Mouse (Mus musculus) CD4-positive helper T cell, adult 2 months (primary cell): ENCODE results near the gene Gm13030.
"Not testable (repeated sequence)": the region's sequence is repeated elsewhere in the genome, so short reads cannot be mapped to it uniquely, and the experiment has no call there.

ENCODE experiments used
- DNase-seq: peaks from one replicate; pipeline ENCODE4 v3.0.0-alpha.2; 2012; ENCODE audit warnings: low read depth, missing footprints, low spot score

The Gm13030 gene

DNA sequence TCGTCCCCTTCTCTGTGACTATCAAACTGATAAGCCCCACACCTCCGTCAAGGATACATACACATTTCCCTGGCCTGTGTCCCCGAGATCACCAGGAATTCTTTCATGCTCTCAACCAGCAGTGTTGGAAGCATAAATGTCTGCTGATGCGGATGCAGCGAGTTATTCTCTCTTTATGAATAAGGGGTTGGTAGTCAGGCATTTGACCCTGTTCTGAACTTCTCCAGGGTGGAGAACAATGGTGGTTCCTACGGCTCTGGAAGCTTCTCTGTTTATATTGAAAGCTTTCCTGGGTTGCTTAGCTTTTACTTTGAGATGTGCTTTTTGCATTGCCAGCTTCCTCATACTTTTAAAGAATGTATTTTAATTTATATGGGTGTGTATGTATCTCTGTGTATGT, at the start of gene Gm13030:
Gm13030 (minus strand) TSS at position 101 of the 400 bp plus-strand sequence.
- DNase-seq, result no peak

DNA sequence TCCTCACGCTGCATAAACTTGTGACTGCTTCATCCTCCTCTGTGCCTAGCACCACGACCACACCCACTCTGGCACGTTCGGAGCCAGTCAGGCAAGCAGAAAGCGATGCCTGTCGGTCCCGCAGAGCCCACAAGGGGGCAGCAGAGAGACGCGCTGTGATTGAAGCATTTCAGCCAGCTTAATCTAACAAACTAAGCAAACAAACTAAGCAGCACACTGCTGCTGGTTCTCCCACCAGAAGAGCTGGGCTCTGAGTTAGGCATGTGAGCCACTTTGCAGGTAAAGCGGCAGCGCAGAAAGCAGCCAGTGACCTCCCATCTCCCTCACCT, 48.3 kb upstream of the Gm13030 start:
- DNase-seq, result peak; percentile 88

DNA sequence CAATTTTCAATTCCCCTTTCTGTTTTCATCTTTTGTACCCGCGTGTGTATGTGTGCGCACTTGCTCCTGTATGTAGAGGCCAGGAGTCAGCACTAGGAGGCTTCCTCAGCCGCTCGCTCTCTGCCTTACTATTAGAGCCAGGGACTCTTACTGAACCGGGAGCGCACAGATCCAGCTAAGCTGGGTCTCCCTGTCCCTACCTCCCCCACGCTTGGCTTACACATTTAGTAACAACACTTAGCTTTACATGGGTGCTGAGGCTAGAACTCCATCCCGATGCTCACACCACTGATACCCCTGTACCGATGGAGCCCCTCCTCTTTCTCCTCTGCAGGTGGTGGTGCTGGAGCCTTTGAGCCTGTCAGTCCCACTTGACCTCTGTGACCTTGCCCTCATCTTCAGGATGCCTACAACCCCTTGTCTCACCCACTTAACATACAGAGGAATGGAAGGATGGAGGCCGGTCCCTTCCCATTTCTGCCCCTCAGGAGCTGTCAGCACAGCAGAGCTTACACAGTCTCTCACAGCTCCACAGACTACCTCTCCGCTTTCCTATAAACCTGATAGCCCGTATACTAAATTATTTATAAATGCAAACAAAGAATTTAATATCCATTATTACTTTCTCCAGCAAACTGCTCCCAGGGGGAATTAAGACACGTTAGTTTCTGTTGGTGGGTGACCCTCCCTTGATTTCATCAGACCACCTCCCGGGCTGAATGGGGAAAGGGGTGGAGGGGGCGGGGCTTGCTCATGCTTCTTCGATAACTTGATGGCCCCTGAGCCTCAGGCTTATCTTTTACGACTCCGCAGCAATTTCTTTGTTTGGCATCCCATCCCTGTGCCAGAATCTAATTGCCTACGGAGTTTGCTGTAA, 47.7 kb upstream of the Gm13030 start:
- no peak for DNase-seq

DNA sequence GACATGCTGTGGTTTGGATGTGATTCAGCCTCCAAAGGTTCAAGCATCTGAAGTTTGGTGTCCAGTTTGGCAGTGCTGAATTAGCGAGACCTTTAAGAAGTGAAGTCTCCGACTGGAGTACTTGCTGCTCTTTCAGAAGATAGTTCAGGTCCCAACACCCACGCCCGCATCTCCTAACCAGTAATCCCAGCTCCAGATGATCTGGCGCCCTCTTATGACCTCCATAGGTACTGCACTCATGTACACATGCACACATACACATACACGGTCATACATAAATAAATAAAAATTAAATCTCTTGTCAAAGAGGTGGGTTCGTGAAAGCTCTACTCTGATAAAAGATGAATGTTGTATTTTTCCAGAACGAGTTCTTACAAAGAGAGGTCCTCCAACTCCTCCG, 43.5 kb upstream of the Gm13030 start:
- DNase-seq, result no peak

DNA sequence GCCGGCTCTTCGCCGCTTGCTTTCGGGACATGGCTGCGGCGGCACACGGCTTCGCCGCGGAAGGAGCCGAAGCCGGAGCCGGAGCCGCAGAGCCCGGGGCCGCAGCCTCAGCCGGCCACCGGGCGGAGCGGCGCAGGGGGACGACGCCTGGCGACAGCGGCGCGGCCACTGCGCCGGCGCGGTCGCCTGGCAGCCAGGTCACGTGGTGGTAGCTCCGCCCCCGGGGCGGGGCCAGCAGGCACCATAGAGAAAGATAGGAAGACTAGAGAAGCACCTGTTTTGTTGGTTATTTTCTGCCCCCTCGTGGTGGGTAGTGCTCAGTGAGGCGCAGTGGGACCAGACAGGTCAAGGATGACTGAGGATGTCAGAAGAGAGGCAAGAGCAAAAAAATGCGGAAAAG, 40.0 kb upstream of the Gm13030 start, which contains the start of gene Otud3:
Otud3 (minus strand) TSS at position 149 of the 400 bp plus-strand sequence.
- peak; percentile 95 for DNase-seq

DNA sequence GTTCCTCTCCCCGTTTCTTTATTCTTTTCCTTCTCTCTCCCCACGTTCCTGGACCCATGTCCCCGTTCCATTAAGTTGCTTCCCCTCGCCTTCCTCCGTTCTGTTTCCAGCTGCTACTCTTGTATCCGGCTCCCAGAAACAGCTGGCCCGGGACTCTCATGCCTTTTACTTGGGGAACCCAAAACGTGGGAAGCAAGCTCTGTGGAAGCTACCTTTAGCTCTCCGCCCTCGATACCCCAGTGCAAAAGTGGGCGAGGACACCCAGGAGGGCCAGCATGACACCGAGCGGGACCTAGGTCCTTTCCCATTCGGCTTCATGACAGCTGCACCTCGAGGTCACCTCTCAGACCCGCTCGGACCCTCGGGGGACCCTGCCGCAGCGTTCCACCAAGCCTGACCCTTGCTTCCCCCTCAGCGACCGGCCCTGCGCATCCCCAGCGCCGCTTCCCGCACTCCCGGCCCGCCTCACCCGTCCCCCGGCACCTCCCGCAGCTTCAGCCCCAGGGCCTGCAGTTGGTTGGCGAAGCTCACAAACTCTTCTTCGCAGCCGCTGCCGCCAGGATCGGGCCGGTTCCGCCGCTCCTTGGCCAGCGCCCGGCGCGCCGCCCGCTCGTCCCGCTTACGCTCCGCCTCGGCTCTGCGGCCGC, 39.5 kb upstream of the Gm13030 start:
- no peak for DNase-seq

DNA sequence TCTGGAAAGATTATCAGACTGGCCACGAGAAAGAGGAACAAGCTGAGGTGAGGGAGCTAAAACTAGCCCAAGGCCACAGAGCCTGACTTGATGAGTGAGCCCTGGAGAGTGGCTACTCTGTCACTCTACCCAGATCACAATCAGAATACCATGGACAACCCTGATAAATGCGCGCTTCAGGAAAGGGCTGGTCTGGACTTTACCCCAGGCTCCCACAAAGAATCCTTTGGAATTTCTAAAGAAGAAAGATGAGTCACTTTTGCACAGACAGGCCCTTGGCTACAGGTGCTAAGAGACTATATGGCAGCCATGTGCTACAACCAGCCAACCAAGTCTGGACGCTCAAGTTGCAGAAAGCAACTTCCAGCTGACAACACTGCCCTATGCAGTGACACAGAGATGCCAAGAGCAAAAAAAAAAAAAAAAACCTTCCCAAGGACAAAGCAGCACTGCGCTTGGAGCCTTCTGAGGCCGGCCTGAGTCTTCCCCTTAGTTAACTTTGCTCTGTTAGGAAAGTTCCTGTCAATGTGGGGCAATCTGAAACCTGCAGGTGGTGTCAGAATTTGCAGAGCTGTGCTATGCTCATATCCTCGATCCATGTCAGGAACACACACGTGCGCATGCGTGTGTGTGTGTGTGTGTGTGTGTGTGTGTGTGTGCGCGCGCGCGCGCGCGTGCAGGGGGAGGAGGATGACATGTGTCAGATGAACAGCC, 32.0 kb upstream of the Gm13030 start:
- DNase-seq, result no peak

DNA sequence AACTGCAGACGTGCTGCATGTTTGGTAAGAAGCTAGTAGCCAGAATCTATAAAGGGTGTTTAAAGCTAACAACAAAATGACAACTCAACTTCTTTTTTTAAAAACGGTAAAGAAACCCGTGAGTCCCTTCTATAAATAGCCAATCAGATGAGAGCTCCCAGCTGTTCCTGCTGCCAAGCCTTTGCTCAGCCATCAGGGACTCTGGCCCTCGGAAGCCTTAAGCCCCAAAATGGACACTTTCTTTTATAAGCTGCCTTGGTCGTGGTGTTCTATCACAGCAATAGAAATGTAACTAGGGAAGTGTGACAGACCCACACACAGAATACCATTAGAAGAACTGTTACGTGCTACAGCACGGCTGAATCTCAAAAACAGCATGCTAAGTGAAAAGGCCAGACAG, 25.6 kb upstream of the Gm13030 start:
- DNase-seq, result no peak

DNA sequence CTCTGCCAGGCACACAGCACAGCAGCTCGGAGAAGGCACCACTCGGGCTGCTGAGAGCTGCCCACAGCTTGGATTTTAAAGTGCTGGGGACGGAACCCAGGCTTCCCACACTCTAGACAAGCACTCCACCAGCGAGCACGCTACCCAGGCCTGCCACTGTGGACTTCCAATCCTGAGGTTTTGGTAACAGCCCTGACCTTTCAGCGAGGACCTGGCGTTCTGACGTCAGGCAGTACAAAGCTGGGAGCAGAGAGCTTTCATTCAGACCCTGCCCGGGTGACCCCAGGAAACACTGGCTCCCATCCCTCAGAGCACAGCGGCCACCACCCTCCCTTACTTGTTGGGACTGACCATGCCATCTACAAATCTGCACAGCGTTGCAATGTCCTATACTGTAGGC, 20.0 kb upstream of the Gm13030 start:
- DNase-seq, result not testable (repeated sequence)

DNA sequence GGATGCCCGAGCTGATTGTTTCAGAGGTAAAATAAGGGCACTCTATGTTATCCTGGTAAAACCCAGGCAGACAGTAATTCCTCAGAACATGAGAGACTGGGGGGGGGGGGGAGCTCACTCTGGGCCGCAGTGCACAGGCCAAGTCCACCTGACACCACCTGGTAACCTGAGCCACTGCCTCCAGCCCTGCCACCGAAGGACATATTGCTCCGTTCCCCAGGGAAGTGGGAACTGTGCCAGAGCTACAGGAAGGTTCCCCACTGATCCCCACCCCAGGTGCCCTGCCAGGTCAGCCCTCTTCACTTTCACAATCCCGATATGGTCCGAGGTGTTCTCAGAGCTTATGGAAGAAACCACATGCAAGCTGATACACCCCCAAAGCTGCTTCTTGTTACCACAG, 18.9 kb upstream of the Gm13030 start:
- no peak for DNase-seq

DNA sequence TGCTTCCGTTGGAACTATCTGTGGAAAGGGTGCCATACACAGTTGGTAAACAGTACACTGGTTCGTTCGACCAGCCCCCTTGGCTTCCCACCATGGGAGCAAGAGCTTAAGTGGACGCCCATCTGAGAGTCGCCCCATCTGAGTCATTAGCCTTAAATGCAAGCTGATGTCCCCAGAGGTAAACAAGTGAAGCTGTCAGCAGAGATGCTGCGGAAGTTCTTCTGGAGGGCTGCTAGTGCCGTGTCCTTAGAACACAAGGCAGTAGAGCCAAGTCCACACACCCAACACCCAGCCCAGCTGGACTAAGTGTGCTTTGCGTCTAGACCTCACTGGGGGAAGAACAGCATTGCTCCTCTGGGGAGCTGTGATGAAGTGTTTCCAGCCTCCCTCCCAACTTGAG, 15.9 kb upstream of the Gm13030 start:
- no peak for DNase-seq

DNA sequence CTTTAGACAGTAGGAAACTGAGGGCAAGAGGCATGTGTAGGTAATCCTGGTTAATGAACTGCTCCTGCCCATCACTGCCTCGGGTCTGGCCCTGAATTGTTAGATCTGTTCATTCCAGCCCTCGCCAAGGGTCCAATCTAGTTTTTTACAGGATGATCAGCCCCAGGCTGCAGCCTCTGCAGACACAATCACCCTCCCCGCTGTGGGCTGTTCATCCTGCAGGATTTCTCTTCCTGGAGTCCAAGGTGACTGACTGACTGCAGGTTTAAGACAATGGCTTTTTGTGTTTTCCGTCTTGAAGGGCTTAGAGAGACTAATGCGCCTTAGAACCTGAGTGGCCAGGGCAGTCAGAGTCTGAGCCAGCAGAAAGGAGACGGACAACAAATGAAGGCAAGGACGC, 15.4 kb upstream of the Gm13030 start:
- no peak for DNase-seq

DNA sequence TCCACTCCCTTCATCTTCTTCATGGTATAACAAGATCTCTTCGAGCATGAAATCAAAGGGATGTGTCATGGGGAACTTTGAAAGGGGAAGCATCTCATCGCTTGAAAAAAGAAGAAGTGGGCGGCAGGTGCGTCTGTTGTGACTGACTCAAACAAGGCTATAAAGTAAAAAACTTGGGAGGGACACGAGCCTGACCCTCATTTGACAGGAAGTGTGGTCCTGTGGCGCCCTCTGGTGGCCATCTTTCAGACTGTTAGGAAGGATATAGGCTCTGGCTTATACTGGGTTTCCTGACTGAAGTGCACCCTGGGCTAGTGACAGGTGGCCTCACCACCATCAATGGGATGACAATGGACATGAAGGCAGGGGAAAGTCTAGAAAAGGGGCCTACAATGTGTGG, 10.5 kb upstream of the Gm13030 start:
- DNase-seq, result peak; percentile 56

DNA sequence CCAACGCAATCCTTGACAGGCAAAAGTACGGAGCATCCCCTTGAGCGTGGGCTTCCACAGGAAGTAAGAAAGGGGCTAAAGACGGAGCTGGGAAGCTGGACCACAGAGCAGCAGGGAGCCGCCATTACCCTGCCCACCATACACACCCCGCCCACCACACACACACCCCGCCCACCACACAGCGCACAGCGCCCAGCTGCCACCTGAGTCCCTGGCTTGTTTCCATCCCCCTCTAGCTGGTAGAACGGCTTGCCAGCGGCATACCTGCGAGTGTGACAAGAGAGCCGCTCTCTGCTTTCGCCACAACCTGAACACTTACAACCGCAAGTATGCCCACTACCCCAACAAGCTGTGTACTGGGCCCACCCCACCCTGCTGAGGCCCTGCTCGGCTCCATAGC, 8.4 kb upstream of the Gm13030 start:
- no peak for DNase-seq

DNA sequence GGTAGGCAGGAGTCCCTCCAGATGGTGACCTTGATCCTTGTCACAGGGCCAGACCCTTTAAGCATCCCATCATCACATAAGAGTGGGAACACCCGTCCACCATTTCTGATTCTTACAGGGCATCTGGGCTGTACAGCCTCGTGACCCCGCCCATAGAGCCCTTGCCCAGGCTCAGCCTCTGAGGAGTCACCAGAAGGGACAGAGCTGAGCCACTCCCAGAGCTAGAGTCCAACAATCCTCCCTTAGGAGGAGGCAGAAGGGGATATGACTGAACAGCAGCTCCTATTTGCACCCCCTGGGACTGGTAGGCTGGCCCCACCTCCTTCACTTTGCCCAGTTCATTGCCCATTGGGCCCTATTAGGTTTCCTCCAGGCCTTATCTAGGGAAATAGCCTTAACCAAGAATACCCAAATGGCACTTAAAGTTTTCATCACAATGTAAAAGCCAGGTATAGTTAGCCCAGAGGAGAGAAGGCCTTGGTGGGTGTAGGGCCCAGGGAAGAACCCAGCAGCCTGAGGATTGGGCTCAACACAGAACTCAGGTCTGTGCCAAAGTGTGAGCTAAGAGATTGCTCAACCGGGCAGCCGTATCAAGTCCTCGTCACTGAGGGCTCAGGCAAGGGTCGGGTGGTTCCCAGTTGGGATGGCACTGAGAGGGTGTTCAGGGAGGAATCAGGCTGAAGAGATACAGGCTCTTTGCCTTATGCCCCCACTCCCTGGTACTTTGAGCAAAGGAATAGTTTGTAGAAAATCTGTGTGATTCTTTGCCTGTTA, 7.2 kb upstream of the Gm13030 start:
- no peak for DNase-seq

DNA sequence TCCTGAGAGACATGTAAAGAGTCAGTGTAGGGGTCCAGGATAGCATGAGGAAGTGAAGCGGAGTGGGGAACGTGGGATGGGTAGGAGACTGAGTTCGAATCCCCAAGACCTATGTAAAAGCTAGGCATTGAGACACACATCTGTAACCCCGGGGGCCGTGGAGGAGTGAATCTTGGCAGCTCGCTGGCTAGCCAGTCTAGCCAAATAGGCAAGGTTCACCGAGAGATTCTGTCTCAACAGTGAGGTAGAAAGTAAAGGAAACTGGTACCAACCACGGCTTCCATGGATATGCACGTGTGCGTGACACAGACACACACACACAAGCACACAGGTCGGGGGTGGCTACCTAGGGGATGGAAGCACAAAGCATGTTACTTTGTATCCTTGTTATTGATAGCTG, 6.0 kb upstream of the Gm13030 start:
- no peak for DNase-seq

DNA sequence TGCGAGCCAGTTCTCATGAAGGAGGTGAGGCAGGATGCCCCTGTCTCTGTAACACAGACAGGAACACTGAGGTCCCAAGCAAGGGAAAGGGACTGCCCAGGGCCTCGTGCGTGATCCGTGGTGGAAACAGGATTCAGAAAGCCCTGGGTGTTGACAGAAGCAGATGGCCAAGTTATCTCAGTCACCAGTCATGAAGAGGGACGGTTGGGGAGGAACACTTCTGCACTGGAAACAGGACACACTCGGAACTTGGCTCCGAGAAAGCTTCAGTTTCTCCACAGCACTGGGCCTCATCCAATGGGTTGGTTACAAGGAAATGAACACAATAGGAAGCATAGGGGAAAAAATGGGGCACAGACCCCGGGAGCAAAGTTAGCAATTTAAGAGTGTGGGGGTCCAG, 5.0 kb upstream of the Gm13030 start:
- no peak for DNase-seq

DNA sequence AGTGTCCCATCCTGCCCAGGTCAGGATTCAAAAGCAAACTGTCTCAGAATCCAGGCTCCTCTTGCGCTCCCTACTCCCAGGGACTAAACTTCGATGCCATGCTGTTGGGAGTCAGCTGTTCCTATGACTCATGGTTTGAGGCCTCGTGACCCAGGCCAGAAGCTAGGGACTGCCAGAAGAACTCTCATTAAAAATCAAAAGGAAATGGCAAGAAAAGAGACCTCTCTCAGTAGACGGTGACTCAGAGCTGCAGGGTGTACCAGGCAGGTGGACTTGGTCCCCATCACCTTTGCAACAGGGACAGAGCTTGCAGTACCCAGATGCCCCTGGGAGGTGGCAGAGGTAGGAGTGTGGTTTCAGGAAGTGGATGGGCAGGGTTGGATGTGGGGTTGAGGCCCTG, 4.0 kb upstream of the Gm13030 start, which contains the start of gene Pla2g2e:
Pla2g2e (plus strand) TSS at position 212 of the 400 bp plus-strand sequence.
- no peak for DNase-seq

DNA sequence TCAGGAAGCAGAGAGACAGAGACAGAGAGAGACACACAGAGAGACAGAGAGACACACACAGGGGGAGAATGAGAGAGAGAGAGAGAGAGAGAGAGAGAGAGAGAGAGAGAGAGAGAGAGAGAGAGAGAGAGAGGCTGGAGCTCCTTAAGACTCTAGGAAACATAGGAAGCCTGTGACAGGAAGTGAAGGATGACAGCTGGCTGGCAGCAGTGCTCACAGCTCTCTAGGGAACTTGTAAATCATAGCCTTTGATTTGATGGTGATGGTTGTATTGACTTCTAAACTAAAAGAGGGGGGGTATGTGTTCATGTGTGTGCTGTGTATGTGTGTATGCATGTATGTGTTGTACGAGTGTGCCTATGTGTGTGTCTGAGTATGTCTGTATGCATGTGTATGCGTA, 2.2 kb upstream of the Gm13030 start:
- no peak for DNase-seq

DNA sequence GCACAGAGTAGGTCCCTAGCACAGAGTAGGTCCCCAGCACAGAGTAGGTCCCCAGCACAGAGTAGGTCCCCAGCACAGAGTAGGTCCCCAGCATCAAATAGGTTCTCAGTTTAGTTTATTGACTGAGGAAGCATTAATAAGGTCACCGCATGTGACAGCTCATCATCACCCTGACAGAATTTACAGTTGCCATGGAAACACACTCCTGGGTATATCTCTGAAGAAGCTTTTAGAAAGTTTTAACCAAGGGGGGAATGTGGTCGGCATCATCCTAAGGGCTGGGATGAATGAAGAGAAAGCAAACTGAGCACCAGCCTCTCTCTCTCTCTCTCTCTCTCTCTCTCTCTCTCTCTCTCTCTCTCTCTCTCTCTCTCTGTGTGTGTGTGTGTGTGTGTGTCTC, 1.5 kb upstream of the Gm13030 start:
- DNase-seq, result not testable (repeated sequence)

DNA sequence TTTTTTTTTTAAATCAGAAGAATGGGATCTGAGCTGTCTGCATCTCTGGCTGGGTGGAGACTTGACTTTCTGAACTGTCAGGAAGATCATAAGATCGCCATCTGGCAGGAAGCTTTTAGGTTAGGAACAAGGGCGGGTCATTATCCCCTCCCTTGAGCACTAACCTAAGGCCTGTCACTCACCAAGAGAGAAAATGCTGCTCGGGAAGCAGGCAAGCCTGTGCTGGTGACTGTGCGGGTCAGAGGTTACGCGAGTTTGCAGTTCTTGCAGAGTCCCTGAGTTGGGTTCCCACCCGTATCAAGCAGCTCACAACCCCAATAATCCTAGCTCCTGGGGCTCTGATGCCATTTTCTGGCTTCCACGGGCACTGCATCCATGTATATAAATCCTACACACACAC, 5.1 kb downstream of the Gm13030 start:
- no peak for DNase-seq

DNA sequence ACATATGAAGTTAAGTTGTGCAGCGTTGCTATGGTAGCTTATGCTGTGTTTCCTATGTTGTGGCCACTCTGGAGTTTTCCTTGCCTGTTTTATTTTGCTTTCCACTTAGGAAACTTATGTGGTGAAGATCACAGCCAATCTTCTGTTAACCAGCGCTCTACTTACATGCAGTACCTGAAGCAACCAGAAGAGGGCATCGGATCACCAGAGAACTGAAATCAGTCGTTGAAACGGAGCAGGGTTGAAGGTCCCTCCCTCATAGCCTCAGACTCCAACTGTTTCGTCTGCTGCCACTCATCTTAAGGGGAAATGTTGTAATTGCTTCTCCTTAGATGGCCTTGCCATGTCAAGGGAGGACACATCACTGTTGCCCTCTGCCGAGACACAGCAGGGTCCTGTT, 7.4 kb downstream of the Gm13030 start:
- DNase-seq, result peak; percentile 68
